In genomic region chr8:46210404-46211315, GRCm38 (mm10) we compare ENCODE assay signal across 7 mouse cellular contexts. TPM values are rescaled to one million over a fixed set of nuclear protein-coding genes. Genes with fewer than 3 reads are reported as not detected.
DNase-seq lines count a peak whose midpoint lies in the region; ATAC-seq and TF ChIP-seq lines count a peak whose summit lies in the region.

Slc25a4 (minus strand) TSS chr8:46211284.

- no peak for TF ChIP-seq CTCF in kidney, adult 2 months (conservative IDR thresholded peaks at IDR 0.05; ENCODE audit: insufficient read depth, insufficient read length, low read depth, low read length)
- TF ChIP-seq CTCF in spleen, adult 2 months (IDR thresholded peaks at IDR 0.05; ENCODE audit: extremely low read depth, insufficient read depth, insufficient read length, insufficient replicate concordance) = no peak

- peak; percentile 99 for DNase-seq in adrenal gland, postnatal 10 days
- DNase-seq in embryonic facial prominence, embryonic 11.5 days (ENCODE audit: low spot score) = peak; percentile 94
- DNase-seq in heart, adult 18-20 months = peak; percentile 98
- DNase-seq in kidney, adult 2 months = peak; percentile 96
- peak; percentile 67 to 90 for DNase-seq in spleen, adult 2 months (ENCODE audit: low read depth in 1 of 2, low spot score in 2 of 2)

- under 1% methylated on average over 71 of the region's 84 CpGs for WGBS in embryonic facial prominence, embryonic 11.5 days
- 1% methylated on average over 84 of the region's 84 CpGs for WGBS in kidney, adult 2 months
- WGBS in limb, embryonic 12.5 days = under 1% methylated on average over 83 of the region's 84 CpGs
- WGBS in midbrain, embryonic 15.5 days = under 1% methylated on average over 56 of the region's 84 CpGs
- WGBS in spleen, adult 2 months = under 1% methylated on average over 83 of the region's 84 CpGs

- peak within 1 kb of the TSS; percentile 91 for H3K4me3 ChIP-seq in embryonic facial prominence, embryonic 11.5 days (ENCODE audit: low read depth, low read length)
- H3K4me3 ChIP-seq in kidney, adult 2 months (ENCODE audit: insufficient read depth, low read depth, low read length) = peak within 1 kb of the TSS; percentile 92
- H3K4me3 ChIP-seq in limb, embryonic 12.5 days (replicated peaks) = peak within 1 kb of the TSS; percentile 84
- peak within 1 kb of the TSS; percentile 94 for H3K4me3 ChIP-seq in midbrain, embryonic 15.5 days
- H3K4me3 ChIP-seq in spleen, adult 2 months (ENCODE audit: extremely low read depth, insufficient read depth, insufficient read length) = peak within 1 kb of the TSS; percentile 64

- H3K27ac ChIP-seq in embryonic facial prominence, embryonic 11.5 days (replicated peaks; ENCODE audit: low read depth, low read length) = peak within 1 kb of the TSS; percentile 94
- peak within 1 kb of the TSS; percentile 96 for H3K27ac ChIP-seq in kidney, adult 2 months (ENCODE audit: insufficient read depth, low read depth, low read length)
- peak within 1 kb of the TSS; percentile 97 for H3K27ac ChIP-seq in limb, embryonic 12.5 days
- H3K27ac ChIP-seq in midbrain, embryonic 15.5 days = peak within 1 kb of the TSS; percentile 99
- H3K27ac ChIP-seq in spleen, adult 2 months (ENCODE audit: insufficient read depth, low read length) = peak within 1 kb of the TSS; percentile 73

- peak within 1 kb of the TSS; percentile 93 for H3K9ac ChIP-seq in embryonic facial prominence, embryonic 11.5 days (replicated peaks; ENCODE audit: low read length)
- H3K9ac ChIP-seq in limb, embryonic 12.5 days (replicated peaks) = peak within 1 kb of the TSS; percentile 91
- H3K9ac ChIP-seq in midbrain, embryonic 15.5 days = peak within 1 kb of the TSS; percentile 99

- H3K4me1 ChIP-seq in embryonic facial prominence, embryonic 11.5 days (ENCODE audit: control insufficient read depth, insufficient read depth, low read length) = 0 out of 2 replicates have a peak, but pooled peaks cover 2% of the 10 kb centered on the region
- H3K4me1 ChIP-seq in kidney, adult 2 months (ENCODE audit: control insufficient read depth, insufficient read depth, low read length) = peaks cover 21% of the 10 kb centered on the region
- H3K4me1 ChIP-seq in limb, embryonic 12.5 days (replicated peaks) = peaks cover 38% of the 10 kb centered on the region
- peaks cover 38% of the 10 kb centered on the region for H3K4me1 ChIP-seq in midbrain, embryonic 15.5 days
- peaks cover 3% of the 10 kb centered on the region; the same call in 1 of the 2 replicates for H3K4me1 ChIP-seq in spleen, adult 2 months (ENCODE audit: control insufficient read depth, insufficient read depth, insufficient read length)

- TF ChIP-seq POLR2A in kidney, adult 2 months (IDR thresholded peaks at IDR 0.05; ENCODE audit: low read depth, low read length) = peak; percentile 97
- peak; percentile 86 for TF ChIP-seq POLR2A in spleen, adult 2 months (IDR thresholded peaks at IDR 0.05; ENCODE audit: low read depth, low read length)

- no peaks in the 10 kb centered on the region for H3K9me3 ChIP-seq in embryonic facial prominence, embryonic 11.5 days (replicated peaks; ENCODE audit: control insufficient read depth, low read length)
- no peaks in the 10 kb centered on the region for H3K9me3 ChIP-seq in limb, embryonic 12.5 days
- H3K9me3 ChIP-seq in midbrain, embryonic 15.5 days = no peaks in the 10 kb centered on the region

- H3K4me2 ChIP-seq in embryonic facial prominence, embryonic 11.5 days (ENCODE audit: low read depth, low read length) = peak within 1 kb of the TSS; percentile 78
- H3K4me2 ChIP-seq in limb, embryonic 12.5 days = peak within 1 kb of the TSS; percentile 82
- peak within 1 kb of the TSS; percentile 84 for H3K4me2 ChIP-seq in midbrain, embryonic 15.5 days

- H3K36me3 ChIP-seq in embryonic facial prominence, embryonic 11.5 days (replicated peaks; ENCODE audit: control insufficient read depth, insufficient read depth, low read depth, low read length) = peaks cover 5% of the 10 kb centered on the region; the same call in 1 of the 2 replicates
- peaks cover 17% of the 10 kb centered on the region for H3K36me3 ChIP-seq in kidney, adult 2 months (ENCODE audit: control insufficient read depth, insufficient read depth, low read length)
- peaks cover 39% of the 10 kb centered on the region for H3K36me3 ChIP-seq in limb, embryonic 12.5 days
- peaks cover 21% of the 10 kb centered on the region for H3K36me3 ChIP-seq in midbrain, embryonic 15.5 days (replicated peaks)
- H3K36me3 ChIP-seq in spleen, adult 2 months (ENCODE audit: control insufficient read depth, insufficient read depth, low read length) = peaks cover 7% of the 10 kb centered on the region

- no peaks in the 10 kb centered on the region for H3K27me3 ChIP-seq in embryonic facial prominence, embryonic 11.5 days (ENCODE audit: control insufficient read depth, insufficient read depth, low read length)
- H3K27me3 ChIP-seq in kidney, adult 2 months (replicated peaks; ENCODE audit: control insufficient read depth, insufficient read depth, low read length) = no peaks in the 10 kb centered on the region
- no peaks in the 10 kb centered on the region for H3K27me3 ChIP-seq in limb, embryonic 12.5 days
- no peaks in the 10 kb centered on the region for H3K27me3 ChIP-seq in midbrain, embryonic 15.5 days (replicated peaks)
- H3K27me3 ChIP-seq in spleen, adult 2 months (ENCODE audit: control insufficient read depth, insufficient read depth, low read length) = no peaks in the 10 kb centered on the region

- peak; percentile 98 for ATAC-seq in embryonic facial prominence, embryonic 11.5 days (replicated peaks; ENCODE audit: insufficient number of reproducible peaks, low FRiP score, low TSS enrichment, low read depth)
- peak; percentile 97 for ATAC-seq in limb, embryonic 12.5 days (ENCODE audit: insufficient number of reproducible peaks, insufficient read depth, low FRiP score, low TSS enrichment, low read depth)
- peak; percentile 99 for ATAC-seq in midbrain, embryonic 15.5 days (replicated peaks)

RNA-seq across cellular contexts. Expression of gene Slc25a4, which starts in this region (rescaled TPM):
- 100 to 1,000 TPM; 276 to 572 TPM for total RNA-seq in adrenal gland, postnatal 10 days (2021)
- polyA plus RNA-seq in embryonic facial prominence, embryonic 11.5 days (2014; fragmentation: Nextera tagmentation; extraction: Ambion mirVana) = 508 and 538 TPM in 2 replicates
- 1,000 to 10,000 TPM; 4,817 to 5,383 TPM for total RNA-seq in heart, adult 18-20 months (2021)
- 502 TPM in 2 replicates for polyA plus RNA-seq in kidney, adult 2 months (2012; rRNA removed)
- 484 and 487 TPM in 2 replicates for polyA plus RNA-seq in limb, embryonic 12.5 days (2016; fragmentation: Nextera tagmentation; extraction: Ambion mirVana)
- 811 and 847 TPM in 2 replicates for polyA plus RNA-seq in midbrain, embryonic 15.5 days (2015; fragmentation: Nextera tagmentation; extraction: Ambion mirVana)
- polyA plus RNA-seq in spleen, adult 2 months (2012; rRNA removed) = 84.5 and 116 TPM in 2 replicates

Comparison
In these comparisons a context has a peak if more than half of its experiments do, and no peak if none do; other contexts are left out.
1. Peak in every context shown above with its lines: DNase-seq, ATAC-seq, H3K4me3 ChIP-seq and H3K27ac ChIP-seq.
2. RNA of gene Slc25a4 (total RNA-seq): 4,817 to 5,383 TPM in heart, adult 18-20 months; 276 to 572 TPM in adrenal gland, postnatal 10 days; every median in the first group is over 4 times any median in the second.